Mouse (Mus musculus): ENCODE data around the gene Psmd1.

DNA sequence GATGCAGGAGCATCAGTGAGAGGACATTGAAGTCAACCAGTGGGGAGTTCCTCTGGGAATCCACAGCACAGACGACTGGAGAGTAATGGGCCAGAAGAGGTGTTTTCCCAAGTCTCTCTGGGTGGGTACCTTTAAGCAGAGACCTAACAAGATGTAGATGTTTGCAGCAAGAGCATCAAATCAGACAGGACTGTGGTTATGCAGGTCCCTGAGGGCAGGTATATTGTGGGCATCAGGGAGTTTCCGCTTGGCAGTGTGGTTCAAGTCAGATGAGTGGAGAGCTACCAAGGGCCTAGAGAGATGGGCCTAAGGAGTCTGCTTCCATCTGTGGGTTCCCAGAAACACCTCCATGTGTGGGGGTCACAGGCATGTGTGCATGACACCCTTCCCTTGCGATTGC lies 91.9 kb downstream of the Psmd1 start:
- TF ChIP-seq CTCF (conservative IDR thresholded peaks at IDR 0.05; ENCODE audit: low read length), result no peak
- no peak for TF ChIP-seq NANOG (IDR thresholded peaks at IDR 0.05; ENCODE audit: borderline replicate concordance, low read length)

Data from E14TG2a.4 (cell line).